Mouse (Mus musculus): ENCODE data around the gene Flcn.

Gene Flcn

DNA sequence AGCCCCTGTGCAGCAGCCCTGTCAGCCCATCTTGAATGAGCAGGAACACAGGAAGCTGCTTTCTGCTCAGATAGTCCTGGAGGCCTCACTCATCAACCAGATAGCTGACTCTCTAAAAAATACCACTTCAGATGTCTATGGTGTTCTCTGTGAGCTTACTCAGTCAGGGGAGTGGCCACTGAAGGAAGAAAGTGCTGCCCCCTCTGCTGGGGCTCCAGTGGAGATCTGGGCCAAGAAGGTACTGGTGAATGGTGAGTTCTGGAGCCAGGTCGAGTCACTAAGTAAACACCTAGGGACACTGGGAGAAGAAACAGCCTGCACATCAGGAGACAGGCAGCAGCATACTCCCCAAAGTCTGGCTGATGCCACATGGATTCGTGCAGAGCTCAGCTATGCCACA lies 50.2 kb downstream of the Flcn start:
- DNase-seq = no peak

DNA sequence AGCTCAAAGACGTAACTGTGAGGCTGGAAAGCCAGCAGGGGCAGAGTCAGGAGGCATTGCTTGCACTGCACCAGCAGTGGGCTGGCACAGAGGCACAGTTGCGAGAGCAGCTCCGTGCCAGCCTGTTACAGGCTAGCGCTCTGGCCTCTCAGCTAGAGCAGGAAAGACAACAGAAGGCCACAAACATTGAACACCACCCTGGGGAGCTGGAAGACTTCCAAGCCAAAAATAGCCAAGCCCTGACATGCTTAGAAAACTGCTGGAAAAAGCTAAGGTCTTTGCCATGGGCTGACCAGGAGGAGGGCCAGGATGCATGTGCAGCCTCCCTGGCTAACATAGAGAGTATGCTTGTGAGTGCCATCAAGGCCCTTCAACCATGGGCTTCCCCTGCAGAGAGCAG lies 50.6 kb downstream of the Flcn start:
- DNase-seq = no peak

DNA sequence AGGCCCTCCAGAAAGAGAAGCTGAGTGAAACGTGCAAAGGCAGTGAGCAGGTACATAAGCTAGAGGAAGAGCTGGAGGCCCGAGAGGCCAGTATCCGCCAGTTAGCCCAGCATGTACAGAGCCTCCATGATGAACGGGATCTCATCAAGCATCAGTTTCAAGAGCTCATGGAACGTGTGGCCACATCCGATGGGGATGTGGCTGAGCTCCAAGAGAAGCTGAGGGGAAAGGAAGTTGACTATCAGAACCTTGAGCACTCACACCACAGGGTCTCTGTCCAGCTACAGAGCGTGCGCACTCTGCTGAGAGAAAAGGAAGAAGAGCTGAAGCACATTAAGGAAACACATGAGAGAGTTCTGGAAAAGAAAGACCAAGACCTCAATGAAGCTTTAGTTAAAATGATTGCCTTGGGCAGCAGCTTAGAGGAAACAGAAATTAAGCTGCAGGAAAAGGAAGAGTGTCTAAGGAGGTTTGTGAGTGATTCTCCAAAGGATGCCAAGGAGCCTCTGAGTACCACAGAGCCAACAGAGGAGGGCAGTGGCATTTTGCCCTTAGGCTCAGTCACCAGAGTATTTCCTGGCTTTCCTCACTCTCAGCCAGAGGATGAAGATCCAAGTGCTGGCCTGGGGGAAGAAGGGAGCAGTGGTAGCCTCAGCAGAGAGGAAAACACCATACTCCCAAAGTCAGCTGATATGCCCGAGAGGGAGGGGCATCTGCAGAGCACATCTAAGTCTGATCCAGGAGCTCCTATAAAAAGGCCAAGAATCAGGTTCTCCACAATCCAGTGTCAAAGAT lies 51.4 kb downstream of the Flcn start:
- no peak for DNase-seq

GRCm38 (mm10) chr11:59756351-59756750 lies 53.5 kb downstream of the Flcn start:
- DNase-seq = no peak

DNA sequence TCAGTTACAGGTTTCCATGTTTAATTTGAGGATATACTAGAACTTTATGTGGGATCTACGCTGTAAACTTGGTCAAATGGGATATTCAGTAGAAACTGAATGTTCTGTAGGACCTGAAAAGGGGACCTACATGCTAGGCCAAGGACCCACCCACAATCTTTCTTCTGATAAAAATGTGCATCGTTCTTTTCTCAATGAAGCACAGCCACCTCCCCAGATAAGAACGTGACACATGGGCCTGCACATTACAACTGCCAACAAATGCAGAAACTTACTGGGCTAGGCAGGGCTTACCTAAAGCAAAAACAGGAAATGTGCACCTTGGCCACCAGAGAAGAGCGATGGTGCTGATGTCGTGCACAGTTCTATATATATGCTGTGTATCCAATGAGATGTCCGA lies 55.3 kb downstream of the Flcn start:
- DNase-seq = no peak

- no peak for DNase-seq
Measured at GRCm38 (mm10) chr11:59749050-59749449, 60.8 kb downstream of the Flcn start.

GRCm38 (mm10) chr11:59746614-59747013 lies 63.2 kb downstream of the Flcn start:
- DNase-seq = peak; percentile 82

GRCm38 (mm10) chr11:59745851-59746250 lies 64.0 kb downstream of the Flcn start:
- no peak for DNase-seq

GRCm38 (mm10) chr11:59744374-59744773 lies 65.4 kb downstream of the Flcn start:
- no peak for DNase-seq

DNA sequence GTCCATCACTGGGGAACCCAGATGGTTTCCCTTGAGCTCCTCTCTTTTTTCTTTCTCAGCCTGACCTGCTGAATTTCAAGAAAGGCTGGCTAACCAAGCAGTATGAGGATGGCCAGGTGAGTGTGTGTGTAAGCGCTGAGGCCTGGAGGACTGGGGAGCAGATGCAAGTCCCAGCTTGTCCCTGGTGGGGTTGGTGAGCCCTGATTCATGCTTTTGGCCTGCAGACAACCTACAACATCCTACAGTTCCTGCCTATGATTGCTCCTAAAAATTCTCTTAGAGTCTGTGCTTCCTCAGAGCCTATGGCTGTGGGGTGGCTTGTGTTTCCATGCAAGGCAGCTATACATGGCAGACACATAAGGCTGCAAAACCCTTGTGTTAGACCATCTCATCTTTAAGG lies 66.1 kb downstream of the Flcn start:
- no peak for DNase-seq

- DNase-seq = no peak
Measured at GRCm38 (mm10) chr11:59743307-59743706, 66.5 kb downstream of the Flcn start.

DNA sequence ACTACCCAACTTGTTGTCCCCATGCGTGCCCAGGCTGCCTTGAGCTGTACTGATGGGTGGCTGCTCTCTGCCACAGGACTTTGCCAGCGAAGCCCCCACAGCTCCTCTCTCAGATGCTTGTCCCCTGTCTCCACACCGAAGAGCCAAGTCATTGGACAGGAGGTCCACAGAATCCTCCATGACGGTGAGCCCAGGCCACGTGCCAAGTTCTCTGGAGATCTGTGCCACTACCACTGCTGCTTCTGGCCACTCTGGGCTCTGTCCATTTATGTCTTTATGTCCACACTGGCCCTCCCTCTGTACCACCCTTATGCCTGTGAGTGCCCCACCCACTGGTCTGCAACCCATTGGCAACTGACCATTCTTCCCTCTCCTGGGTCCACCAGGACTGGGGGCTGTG lies 67.9 kb downstream of the Flcn start:
- DNase-seq = no peak

All from thymus, postnatal 4 days (tissue).